Mouse (Mus musculus) fibroblast of lung, adult 2 months (primary cell): Measurements from ENCODE around the gene Il17c.

Source experiments
- DNase-seq: peaks from one replicate; pipeline ENCODE4 v3.0.0-alpha.2; 2011; ENCODE audit warnings: low read depth

Gene Il17c

DNA sequence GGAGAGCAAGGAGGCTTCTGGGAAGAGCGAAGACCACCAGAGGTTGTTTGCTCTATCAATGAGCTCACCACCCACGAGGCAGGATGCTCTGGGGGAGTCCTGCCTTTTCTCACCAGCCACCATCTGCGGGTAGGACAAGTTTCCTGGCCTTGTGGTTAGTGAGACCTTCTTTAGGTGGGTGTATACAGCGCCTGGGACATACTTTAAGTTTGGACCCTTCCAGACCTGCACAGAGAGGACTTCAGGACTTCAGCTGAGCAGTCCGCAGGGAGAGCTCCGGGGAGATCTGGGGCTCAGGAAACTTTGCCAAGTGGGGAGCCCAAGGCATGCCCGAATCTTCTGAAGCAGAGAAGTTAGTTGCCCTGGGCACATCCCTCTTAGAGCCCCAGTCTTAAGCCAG is 38.2 kb downstream of the Il17c start:
- no peak for DNase-seq

DNA sequence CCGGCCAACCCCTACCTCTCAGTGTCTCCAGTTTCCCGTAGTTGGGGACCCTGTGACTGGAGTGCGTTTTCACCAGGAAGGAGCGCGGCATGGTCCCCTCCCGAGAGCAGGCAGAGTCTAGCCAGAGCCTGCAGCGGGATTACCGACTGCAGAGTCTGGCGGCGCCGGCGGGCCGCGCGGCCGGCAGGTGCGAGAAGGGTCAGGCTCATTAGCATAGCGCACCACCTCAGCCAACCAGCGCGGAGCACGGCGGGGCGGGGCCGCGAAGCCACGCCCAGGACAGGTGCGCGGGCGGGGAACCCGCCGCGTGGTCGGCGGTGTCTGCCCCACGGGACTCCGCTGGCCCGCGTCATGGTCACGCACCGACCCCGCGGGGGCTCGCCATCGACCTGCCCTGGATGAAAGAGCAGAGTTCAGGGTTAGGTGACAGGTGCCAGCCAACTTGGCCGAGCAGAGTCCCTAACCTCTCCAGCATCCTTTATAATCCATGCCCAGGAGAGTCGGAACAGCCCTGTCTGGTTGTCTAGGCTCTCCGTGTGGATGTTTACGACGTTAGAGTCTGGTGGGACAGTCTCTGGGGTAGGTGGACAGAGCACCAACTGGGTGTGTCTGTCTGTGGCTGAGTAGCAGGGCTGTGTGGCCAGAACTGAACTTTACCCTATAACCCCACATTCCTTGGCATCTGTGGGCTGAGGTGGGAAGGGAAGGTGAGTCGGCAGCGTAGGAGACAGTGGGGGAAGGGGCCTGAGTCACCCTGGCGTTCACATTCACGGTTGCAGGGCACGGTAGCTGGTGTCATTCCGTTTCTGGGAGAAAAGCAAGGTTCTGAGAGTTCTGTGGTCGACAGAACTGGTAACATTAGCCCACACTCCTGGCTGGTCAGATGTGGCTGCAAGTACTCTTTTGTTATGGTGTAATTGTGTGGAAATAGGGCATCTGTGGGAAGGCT is 39.0 kb downstream of the Il17c start, which contains the start of gene Snai3:
Snai3 (minus strand) TSS at position 210 of the 949 bp plus-strand sequence.
- DNase-seq, result peak; percentile 51

DNA sequence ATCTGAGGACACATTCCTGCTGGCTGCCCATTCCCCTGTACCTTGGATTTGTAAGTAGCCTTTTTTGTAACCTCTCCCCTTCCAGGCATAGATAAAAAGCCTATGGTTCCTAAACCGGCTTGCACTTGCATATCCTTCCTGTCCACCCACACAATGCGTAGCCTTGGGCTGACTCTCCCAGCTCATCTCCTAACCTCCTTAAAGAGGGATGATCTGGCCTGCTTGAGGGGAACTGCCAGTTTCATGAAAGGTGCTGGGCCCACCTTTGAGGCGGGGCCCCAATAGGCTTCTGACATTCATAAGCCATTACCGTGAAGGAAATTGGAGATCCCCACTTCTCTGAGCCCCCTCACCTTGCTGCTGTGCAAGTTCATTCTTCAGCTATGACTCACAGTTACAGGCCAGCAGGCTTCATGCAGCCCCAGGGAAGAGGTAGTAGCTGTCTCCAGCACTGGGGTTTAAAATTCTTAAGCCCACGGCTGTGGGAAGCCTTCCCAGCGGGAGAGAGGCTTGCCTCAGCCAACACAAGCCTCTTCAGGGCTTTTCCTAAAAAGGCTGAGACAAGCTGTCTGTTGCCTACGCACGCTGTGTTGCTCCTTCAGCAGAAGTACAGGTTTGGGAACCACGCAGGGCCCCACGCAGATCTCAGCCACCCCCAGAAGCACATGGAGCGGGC is 39.8 kb downstream of the Il17c start:
- DNase-seq, result no peak

DNA sequence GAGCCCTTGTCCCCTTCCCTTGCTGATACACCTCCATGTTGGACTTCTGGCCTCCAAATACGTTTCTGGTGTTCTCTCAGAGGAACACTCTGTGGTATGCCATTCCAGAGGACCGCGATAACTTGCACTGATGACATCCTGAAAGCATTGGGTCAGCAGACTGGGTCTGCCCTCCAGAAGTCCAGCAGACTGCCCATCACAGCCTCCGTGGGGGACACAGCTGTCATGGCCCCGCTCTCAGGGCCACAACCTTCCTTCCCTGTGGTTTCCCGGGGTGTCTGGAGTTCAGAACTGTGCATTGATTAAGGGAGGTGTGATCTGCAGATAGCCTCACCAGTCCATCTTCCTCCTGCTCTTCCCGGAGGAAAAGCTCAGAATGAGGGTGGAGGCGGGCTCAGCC is 40.7 kb downstream of the Il17c start:
- DNase-seq, result no peak

DNA sequence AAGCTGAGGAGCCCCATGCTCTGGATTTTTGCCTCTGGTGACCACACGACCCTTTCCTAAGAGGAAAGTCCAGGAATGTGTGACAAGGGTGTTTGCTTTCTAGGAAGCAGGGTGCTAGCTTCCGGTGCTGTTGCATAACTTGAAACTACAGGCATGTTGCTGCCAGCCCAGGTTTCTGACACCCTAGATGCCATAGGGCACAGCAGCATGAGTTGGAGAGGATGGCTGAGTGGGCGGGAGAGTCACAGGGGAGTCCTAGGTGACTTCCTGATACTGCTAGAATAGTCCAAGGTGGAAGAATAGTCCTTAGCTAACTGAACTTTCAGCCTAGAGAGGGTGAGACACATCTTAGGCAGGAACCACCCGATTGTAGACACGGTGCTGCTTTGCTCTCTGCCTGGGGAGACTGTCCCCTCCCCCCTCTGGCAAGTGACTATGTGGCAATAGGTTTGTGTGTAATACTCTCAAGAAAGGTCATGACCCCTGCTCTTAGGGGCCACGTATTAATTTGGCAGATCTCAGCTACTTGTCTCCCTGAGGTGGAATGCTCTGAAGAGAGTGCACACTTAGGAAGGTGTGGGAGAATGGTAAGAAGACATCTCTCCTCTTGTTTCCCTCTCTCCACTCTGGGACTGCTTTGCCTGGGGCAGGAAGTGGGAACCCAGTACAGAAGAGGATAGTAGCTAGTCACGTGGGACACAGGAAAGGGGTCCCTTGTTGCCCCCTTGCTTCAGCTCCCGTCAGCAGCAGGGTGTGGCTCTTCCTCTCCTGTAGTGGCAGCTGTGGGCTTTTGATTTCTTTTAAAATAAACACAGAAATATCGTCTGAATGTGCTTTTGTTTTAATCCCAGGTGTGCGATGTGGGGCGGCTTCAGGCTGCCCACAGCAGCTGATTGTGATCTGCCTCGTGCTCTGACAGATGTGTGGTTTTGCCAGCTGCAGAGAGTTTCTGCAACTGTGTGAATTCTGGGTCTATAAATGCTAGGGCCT is 42.1 kb downstream of the Il17c start:
- DNase-seq, result no peak

DNA sequence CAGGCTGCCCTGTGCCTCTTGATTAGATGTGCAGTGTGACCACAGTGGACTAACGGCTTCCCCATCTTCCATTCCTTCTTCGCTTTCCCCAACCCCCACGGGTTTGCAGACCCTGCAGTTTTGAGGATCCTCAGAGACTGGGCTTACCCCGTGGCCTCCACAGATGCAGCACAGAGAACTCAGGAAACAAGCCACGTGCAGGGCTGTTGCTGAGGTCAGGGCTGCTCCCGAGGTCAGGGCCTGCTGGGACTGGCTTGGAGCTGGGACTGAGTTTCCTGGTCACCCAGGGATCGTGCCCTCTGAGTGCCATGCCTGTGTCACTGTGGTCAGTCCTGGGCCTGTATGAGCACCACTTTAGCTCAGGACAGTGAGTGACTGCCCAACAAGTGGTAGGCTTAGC is 43.2 kb downstream of the Il17c start:
- DNase-seq, result no peak

DNA sequence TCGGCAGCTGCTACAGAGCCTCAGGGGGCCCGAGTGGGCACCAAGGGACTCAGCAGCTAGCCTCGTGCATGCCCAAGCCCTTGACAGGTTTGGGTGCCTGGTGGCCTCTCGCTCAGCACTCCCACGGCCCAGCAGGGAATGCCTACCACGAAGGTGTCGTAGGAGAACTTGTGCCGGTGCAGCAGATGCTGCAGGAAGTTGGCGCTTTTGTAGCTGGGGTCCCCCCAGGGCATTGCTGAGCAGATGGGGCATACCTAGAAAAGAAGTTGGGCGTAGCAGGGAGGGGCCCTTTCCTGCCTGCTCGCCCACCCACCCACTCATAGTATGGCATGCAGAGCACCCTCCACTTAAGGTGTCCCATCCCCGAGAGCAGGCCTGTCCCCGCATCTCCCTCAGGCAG is 46.0 kb downstream of the Il17c start:
- DNase-seq, result no peak

DNA sequence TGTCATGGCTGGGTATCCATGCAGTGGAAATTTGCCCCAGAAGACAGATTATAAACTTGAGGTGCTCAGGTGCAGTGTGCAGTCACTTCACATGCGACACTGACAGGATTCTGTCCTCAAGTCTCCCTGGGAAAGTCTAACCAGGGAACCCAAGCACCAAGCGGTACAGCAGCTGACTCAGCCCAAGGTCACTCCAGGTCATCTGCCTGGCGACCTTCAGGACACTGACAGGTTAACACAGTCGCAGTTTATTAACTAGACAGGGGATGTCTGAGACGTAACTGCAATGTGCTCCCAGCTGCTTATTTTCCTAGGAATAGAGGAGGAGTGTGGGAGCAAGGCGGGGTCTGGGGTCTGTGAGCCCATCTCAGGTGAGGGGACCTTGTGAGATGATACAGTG is 47.6 kb downstream of the Il17c start:
- DNase-seq, result no peak

DNA sequence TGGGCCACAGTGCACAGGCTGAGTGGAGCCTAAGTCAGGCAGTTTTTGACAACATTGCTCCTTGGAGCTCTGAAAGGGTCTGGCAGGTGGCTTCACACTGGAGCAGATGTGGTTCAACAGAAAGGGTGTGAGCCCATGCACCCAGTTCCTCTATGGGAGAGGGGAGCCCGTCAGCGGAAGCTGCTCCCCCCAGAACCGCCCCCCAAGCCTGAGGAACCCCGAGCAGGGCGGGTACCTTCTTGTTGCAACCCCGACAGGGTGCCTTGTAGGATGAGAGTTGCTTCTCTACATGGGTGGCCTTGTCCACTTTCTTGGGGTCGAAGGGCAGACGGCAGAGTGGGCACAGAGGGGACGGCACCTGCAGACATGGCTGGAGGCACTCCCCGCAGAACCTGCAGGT is 48.1 kb downstream of the Il17c start:
- no peak for DNase-seq

DNA sequence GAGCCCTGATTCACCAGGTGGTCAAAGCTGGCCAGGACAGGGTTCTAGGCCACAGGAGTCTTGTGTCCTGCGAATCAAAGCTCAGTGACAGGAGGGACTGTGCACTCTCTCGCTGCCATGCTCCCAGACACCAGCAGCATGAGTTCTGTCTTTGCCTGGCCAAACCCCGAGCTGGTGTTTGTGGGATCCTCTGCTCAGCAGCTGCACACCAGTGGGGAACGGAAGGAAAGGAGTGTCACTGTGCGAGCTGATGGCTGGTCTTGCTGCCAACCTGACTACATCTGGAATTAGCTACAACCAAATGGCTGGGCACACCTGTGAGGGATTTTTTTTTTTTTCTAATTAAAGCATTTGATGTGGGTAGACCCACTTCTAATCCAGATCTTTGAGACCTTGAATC is 48.9 kb downstream of the Il17c start:
- DNase-seq, result no peak
